Mouse (Mus musculus): Measurements from ENCODE around the gene Plpp1. TPM values are rescaled to one million over a fixed set of nuclear protein-coding genes. Genes with fewer than 3 reads are reported as not detected.

Plpp1 gene
- polyA plus RNA-seq (2015; fragmentation: Nextera tagmentation; extraction: Ambion mirVana), result 169 and 173 TPM in 2 replicates

DNA sequence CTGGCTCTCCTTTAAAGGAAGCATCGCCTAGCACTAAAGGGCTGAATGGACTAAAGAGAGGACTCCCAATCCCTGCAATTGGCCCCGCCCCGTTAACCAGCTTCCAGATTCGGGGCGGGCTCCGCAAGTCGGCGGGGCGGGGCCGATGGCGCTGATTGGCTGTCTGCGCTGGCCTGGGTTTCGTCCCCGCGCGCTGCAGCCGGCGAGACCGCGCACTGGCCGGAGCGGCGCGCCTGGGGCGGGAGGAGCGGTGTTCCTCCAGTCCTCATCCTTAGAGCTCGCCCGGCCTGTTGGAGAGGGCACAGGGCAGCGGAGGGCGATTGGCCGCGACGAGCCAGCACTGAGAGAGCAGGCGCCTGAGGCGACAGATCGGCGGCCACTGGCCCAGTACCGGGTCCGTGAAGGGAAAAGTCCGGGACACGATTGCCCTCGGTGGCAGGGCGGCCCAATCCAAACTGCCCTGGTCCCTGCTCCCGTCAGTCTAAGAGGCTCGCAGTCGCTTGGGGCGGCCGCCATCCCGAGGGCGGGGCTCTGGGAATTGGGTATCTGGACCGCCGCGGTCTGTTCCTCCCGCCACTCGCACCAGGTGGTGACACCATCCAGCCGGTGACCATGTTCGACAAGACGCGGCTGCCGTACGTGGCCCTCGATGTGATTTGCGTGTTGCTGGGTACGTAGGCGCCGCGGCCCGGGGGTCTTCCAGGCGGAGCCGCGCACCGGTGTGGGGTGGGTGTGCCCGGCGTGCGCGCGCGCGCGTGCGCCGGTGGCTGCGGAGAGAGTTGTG lies at the start of gene Plpp1:
Plpp1 (plus strand) TSS at position 196 of the 784 bp plus-strand sequence.

Other genes starting within 250 kb of the Plpp1 start
- 0.33 and 0.48 TPM in 2 replicates for gene Il31ra, start 206.4 kb upstream of the Plpp1 start, polyA plus RNA-seq (2015; fragmentation: Nextera tagmentation; extraction: Ambion mirVana)
- 0.06 TPM in 2 replicates for gene Ddx4, start 148.3 kb upstream of the Plpp1 start, polyA plus RNA-seq (2015; fragmentation: Nextera tagmentation; extraction: Ambion mirVana)
- 7.5 and 10.3 TPM in 2 replicates for gene Slc38a9, start 140.0 kb upstream of the Plpp1 start, polyA plus RNA-seq (2015; fragmentation: Nextera tagmentation; extraction: Ambion mirVana)
- gene Mtrex, start 126.6 kb downstream of the Plpp1 start, polyA plus RNA-seq (2015; fragmentation: Nextera tagmentation; extraction: Ambion mirVana), result 24.7 and 25.8 TPM in 2 replicates
- 10.7 and 12.0 TPM in 2 replicates for gene Dhx29, start 126.7 kb downstream of the Plpp1 start, polyA plus RNA-seq (2015; fragmentation: Nextera tagmentation; extraction: Ambion mirVana)
- 0.15 and 0.24 TPM in 2 replicates for gene Ccno, start 187.0 kb downstream of the Plpp1 start, polyA plus RNA-seq (2015; fragmentation: Nextera tagmentation; extraction: Ambion mirVana)
- gene Mcidas, start 193.1 kb downstream of the Plpp1 start, polyA plus RNA-seq (2015; fragmentation: Nextera tagmentation; extraction: Ambion mirVana), result not detected in 2 replicates
- not detected in 2 replicates for gene Cdc20b, start 234.3 kb downstream of the Plpp1 start, polyA plus RNA-seq (2015; fragmentation: Nextera tagmentation; extraction: Ambion mirVana)
- gene Gpx8, start 245.6 kb downstream of the Plpp1 start, polyA plus RNA-seq (2015; fragmentation: Nextera tagmentation; extraction: Ambion mirVana), result 70.2 and 104 TPM in 2 replicates

Measured in skeletal muscle tissue, postnatal 0 days (tissue).